Mouse (Mus musculus) brain, embryonic 18.5 days (tissue): ENCODE measurements around the gene Psg27.
"Not testable (repeated sequence)": the region's sequence is repeated elsewhere in the genome, so short reads cannot be mapped to it uniquely, and the experiment has no call there.

Source experiments
- DNase-seq: peaks from one replicate; pipeline ENCODE4 v3.0.0-alpha.2; 2012; ENCODE audit warnings: low read depth, low spot score

The Psg27 gene

GRCm38 (mm10) chr7:18567205-18567604 is at the start of gene Psg27:
TSS of gene Psg27 (minus strand) at chr7:18567305.
- no peak for DNase-seq

- DNase-seq, result not testable (repeated sequence)
Observed at GRCm38 (mm10) chr7:18616401-18616800, 49.3 kb upstream of the Psg27 start, which contains the start of gene Psg23. TSS of gene Psg23 (minus strand) at chr7:18616501.

GRCm38 (mm10) chr7:18559850-18560249 is 7.3 kb downstream of the Psg27 start:
- DNase-seq, result no peak

- not testable (repeated sequence) for DNase-seq
Observed at GRCm38 (mm10) chr7:18555751-18556150, 11.4 kb downstream of the Psg27 start.

GRCm38 (mm10) chr7:18533420-18533819 is 33.7 kb downstream of the Psg27 start:
- no peak for DNase-seq

GRCm38 (mm10) chr7:18532169-18532568 is 34.9 kb downstream of the Psg27 start, which contains the start of gene Psg25:
TSS of gene Psg25 (minus strand) at chr7:18532269.
- no peak for DNase-seq

GRCm38 (mm10) chr7:18524668-18525067 is 42.4 kb downstream of the Psg27 start:
- no peak for DNase-seq

GRCm38 (mm10) chr7:18512848-18513247 is 54.3 kb downstream of the Psg27 start:
- not testable (repeated sequence) for DNase-seq

- not testable (repeated sequence) for DNase-seq
Observed at GRCm38 (mm10) chr7:18512417-18512816, 54.7 kb downstream of the Psg27 start.

- no peak for DNase-seq
Observed at GRCm38 (mm10) chr7:18511479-18511878, 55.6 kb downstream of the Psg27 start.
